Mouse (Mus musculus): Measurements from ENCODE around the gene Rarres2. TPM values are rescaled to one million over a fixed set of nuclear protein-coding genes. Genes with fewer than 3 reads are reported as not detected.
A peak's percentile ranks its signal among the peaks of the same experiment; 100 is the strongest.

Rarres2 gene
- 105 and 109 TPM in 2 replicates for polyA plus RNA-seq (2015; fragmentation: Nextera tagmentation; extraction: Ambion mirVana)

DNA sequence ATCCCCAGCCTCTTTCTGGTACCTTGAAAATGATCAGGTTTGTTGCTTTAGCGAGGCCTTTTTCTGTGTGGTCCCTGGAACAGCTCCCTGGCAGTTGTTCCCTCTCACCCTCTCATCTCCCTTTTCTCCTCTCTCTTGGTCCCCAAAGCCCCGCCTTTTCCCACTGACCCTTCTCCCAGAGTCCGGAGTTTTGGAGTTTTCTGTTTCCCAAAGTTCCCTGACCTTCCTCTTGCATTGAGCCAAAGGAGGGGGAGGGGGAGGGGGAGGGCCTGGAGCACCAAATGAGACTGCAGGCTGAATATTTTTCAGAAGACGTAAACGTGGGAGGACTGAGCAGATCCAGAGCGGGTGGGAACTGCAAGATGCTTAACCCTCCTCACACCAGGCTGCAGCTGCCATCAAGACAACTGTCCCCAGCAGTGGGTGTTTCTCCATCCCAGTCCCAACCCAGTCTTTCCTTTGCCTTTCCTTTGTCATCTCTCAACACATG is at the start of gene Rarres2:
Rarres2 (minus strand) TSS at position 218 of the 490 bp plus-strand sequence.
- no peaks in the 10 kb centered on the region for H3K36me3 ChIP-seq (ENCODE audit: control insufficient read depth, insufficient read depth, low read length)
- WGBS, result 20% methylated on average over 6 of the region's 6 CpGs
- H3K9me3 ChIP-seq (ENCODE audit: control insufficient read depth, low read length), result no peaks in the 10 kb centered on the region
- peak within 1 kb of the TSS; percentile 45 for H3K4me2 ChIP-seq (ENCODE audit: low read depth, low read length)
- no peaks in the 10 kb centered on the region for H3K27me3 ChIP-seq (replicated peaks; ENCODE audit: control insufficient read depth, insufficient read depth, low read length)
- peak within 1 kb of the TSS; percentile 30 for H3K4me3 ChIP-seq (ENCODE audit: low read length)
- peak; percentile 78 for ATAC-seq
- peak within 1 kb of the TSS; percentile 36; the same call in 1 of the 2 replicates for H3K9ac ChIP-seq (ENCODE audit: low read depth, low read length)
- peak within 1 kb of the TSS; percentile 69 for H3K27ac ChIP-seq (ENCODE audit: low read length)
- peaks cover 15% of the 10 kb centered on the region for H3K4me1 ChIP-seq (ENCODE audit: control insufficient read depth, insufficient read depth, low read length)

DNA sequence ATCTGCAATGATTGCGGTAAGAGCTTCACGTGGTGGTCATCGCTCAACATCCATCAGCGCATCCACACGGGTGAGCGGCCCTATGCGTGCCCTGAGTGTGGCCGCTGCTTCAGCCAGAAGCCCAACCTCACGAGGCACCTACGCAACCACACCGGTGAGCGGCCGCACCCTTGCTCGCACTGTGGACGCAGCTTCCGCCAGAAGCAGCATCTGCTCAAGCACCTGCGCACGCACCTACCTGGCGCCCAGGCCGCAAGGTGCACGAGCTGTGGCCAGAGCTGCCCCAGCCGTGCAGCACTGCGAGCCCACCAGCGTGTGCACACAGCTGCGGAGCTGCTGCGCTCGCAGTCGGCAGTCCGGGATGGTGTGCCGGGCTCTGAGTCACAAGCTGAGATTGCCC is 47.4 kb upstream of the Rarres2 start:
- Histone ChIP-seq H3K27me3 (replicated peaks; ENCODE audit: control insufficient read depth, insufficient read depth, low read length) (no peaks in the 10 kb centered on the region), H3K27ac (ENCODE audit: low read length) (no peak overlapping the region), H3K9me3 (ENCODE audit: control insufficient read depth, low read length) (no peaks in the 10 kb centered on the region), H3K4me3 (ENCODE audit: low read length) (no peak overlapping the region), H3K36me3 (ENCODE audit: control insufficient read depth, insufficient read depth, low read length) (peaks cover 16% of the 10 kb centered on the region), H3K4me1 (ENCODE audit: control insufficient read depth, insufficient read depth, low read length) (no peaks in the 10 kb centered on the region), H3K4me2 (ENCODE audit: low read depth, low read length) (no peak overlapping the region), H3K9ac (ENCODE audit: low read depth, low read length) (no peak overlapping the region)
- WGBS, result 93% methylated on average over 30 of the region's 30 CpGs
- no peak for ATAC-seq

DNA sequence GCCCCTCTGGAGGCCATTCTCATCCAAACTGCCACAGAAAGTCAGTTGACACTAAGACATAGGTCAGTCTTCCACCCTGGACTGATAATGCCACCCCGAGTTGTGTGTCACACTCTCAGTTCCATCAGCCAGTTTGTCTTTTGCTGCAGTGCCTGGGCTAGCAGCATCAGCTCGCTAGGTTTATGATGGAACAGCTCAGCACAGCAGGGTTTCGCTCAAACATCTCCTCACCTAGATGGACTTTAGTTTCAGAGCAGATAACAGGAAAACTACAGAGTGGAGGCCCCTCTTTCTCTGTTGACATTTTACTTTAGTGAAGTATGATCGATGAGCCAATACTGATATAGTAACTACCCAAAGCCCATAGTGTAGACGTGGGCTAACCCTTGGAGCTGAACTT is 42.2 kb upstream of the Rarres2 start:
- 67% methylated on average over 5 of the region's 5 CpGs for WGBS
- peak; percentile 79 for ATAC-seq

DNA sequence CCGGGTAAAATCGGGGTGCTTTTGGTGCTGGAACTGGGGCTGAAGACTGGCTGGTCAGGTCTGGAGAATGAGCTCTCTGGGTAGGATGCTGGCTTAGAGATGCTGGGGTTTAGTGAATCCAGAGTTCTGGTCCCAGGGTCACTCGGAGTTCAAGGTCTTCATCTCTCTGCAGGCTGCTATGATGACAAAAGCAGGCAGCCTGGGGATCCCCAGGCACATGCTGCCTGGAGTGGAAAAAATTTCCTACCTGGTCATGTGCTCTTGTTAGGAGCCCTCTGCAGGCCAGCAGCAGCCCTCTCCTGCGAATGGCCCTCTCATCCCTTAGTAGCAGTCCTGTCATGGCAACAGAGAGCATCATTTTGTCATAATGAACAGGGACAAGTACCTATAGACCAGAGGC is 40.9 kb upstream of the Rarres2 start:
- Histone ChIP-seq H3K27me3 (replicated peaks; ENCODE audit: control insufficient read depth, insufficient read depth, low read length) (no peaks in the 10 kb centered on the region), H3K4me1 (ENCODE audit: control insufficient read depth, insufficient read depth, low read length) (peaks cover 5% of the 10 kb centered on the region; the same call in 1 of the 2 replicates), H3K9ac (ENCODE audit: low read depth, low read length) (no peak overlapping the region), H3K27ac (ENCODE audit: low read length) (no peak overlapping the region), H3K4me2 (ENCODE audit: low read depth, low read length) (no peak overlapping the region), H3K36me3 (ENCODE audit: control insufficient read depth, insufficient read depth, low read length) (peaks cover 4% of the 10 kb centered on the region; the same call in 1 of the 2 replicates), H3K9me3 (ENCODE audit: control insufficient read depth, low read length) (no peaks in the 10 kb centered on the region; the same call in 1 of the 2 replicates), H3K4me3 (ENCODE audit: low read length) (no peak overlapping the region)
- 95% methylated on average over 4 of the region's 4 CpGs for WGBS
- no peak for ATAC-seq

More for the DNA sequence above, 42.2 kb upstream of the Rarres2 start:
- no peak overlapping the region for H3K9ac ChIP-seq (ENCODE audit: low read depth, low read length)
- H3K27me3 ChIP-seq (replicated peaks; ENCODE audit: control insufficient read depth, insufficient read depth, low read length), result no peaks in the 10 kb centered on the region
- H3K4me1 ChIP-seq (ENCODE audit: control insufficient read depth, insufficient read depth, low read length), result peaks cover 5% of the 10 kb centered on the region; the same call in 1 of the 2 replicates
- H3K36me3 ChIP-seq (ENCODE audit: control insufficient read depth, insufficient read depth, low read length), result peaks cover 10% of the 10 kb centered on the region
- no peak overlapping the region for H3K4me3 ChIP-seq (ENCODE audit: low read length)
- H3K9me3 ChIP-seq (ENCODE audit: control insufficient read depth, low read length), result no peaks in the 10 kb centered on the region; the same call in 1 of the 2 replicates
- no peak overlapping the region for H3K4me2 ChIP-seq (ENCODE audit: low read depth, low read length)
- H3K27ac ChIP-seq (ENCODE audit: low read length), result no peak overlapping the region

DNA sequence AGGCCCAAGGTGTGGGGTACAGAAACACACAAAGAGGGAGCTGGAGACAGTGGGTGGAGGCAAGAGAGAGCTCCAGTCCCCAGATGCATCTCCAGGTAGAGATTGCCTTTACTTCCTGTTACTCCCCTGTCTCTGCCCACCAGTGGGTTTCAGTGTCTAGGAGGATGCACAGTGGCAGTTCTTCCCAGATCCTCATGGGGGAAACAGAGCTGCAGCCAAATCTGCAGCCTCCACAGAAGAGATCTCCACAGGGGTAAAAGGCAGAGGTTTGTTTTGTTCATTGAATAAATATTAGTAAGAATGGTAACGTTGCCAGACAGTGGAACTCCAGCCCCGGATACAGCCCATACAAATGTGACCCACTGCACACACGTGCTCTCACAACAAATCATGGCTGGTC is 38.1 kb upstream of the Rarres2 start:
- no peak for ATAC-seq
- Histone ChIP-seq H3K4me1 (ENCODE audit: control insufficient read depth, insufficient read depth, low read length) (peaks cover 5% of the 10 kb centered on the region; the same call in 1 of the 2 replicates), H3K4me3 (ENCODE audit: low read length) (no peak overlapping the region), H3K36me3 (ENCODE audit: control insufficient read depth, insufficient read depth, low read length) (peaks cover 4% of the 10 kb centered on the region; the same call in 1 of the 2 replicates), H3K27ac (ENCODE audit: low read length) (no peak overlapping the region), H3K4me2 (ENCODE audit: low read depth, low read length) (no peak overlapping the region), H3K9me3 (ENCODE audit: control insufficient read depth, low read length) (no peaks in the 10 kb centered on the region; the same call in 1 of the 2 replicates), H3K9ac (ENCODE audit: low read depth, low read length) (no peak overlapping the region), H3K27me3 (replicated peaks; ENCODE audit: control insufficient read depth, insufficient read depth, low read length) (no peaks in the 10 kb centered on the region)
- WGBS, result 49% methylated on average over 3 of the region's 3 CpGs

DNA sequence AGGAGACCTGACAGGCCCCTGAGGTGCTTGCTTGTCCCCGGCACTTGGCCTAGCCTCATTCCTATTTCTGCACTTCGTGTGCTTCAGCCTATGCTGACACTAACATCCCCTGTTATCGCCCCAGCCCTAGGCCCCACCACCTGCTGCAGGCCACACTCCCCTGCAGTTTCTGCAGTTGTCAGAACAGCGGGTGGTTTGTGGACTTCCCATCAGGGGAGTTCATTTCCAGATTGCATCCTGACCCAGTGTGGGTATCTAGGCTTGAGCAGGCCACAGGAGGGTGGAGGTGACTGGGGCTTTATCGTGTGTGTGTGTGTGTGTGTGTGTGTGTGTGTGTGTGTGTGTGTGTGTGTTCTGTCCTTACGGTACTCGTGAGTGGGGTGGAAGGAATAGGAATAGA is 36.9 kb upstream of the Rarres2 start:
- ATAC-seq, result no peak
- Histone ChIP-seq H3K4me3 (ENCODE audit: low read length) (no peak overlapping the region), H3K4me2 (ENCODE audit: low read depth, low read length) (no peak overlapping the region), H3K9me3 (ENCODE audit: control insufficient read depth, low read length) (no peaks in the 10 kb centered on the region; the same call in 1 of the 2 replicates), H3K4me1 (ENCODE audit: control insufficient read depth, insufficient read depth, low read length) (peaks cover 5% of the 10 kb centered on the region; the same call in 1 of the 2 replicates), H3K36me3 (ENCODE audit: control insufficient read depth, insufficient read depth, low read length) (peaks cover 4% of the 10 kb centered on the region; the same call in 1 of the 2 replicates), H3K27me3 (replicated peaks; ENCODE audit: control insufficient read depth, insufficient read depth, low read length) (no peaks in the 10 kb centered on the region), H3K9ac (ENCODE audit: low read depth, low read length) (no peak overlapping the region), H3K27ac (ENCODE audit: low read length) (no peak overlapping the region)
- WGBS, result 71% methylated on average over 7 of the region's 7 CpGs

DNA sequence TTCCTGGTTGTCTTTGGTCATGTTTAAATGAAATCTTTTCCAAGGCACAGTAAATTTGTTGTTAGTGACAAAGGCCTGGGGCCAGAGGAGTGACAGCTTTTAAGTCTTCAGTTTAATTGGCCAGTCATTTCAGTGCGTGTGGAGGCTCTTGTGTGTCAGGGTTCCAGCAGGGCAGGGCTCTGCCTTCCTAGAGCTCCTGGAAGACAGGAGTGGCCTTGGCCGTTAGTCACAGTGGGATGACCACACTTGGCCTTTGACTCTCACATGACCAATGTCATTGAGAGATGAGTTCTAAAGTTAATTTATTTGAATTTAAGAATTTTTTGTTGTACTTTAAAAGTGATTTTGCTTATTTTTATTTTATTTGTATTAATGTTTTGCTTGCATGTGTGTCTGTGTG is 35.5 kb upstream of the Rarres2 start:
- H3K9me3 ChIP-seq (ENCODE audit: control insufficient read depth, low read length), result no peaks in the 10 kb centered on the region
- no peaks in the 10 kb centered on the region for H3K27me3 ChIP-seq (replicated peaks; ENCODE audit: control insufficient read depth, insufficient read depth, low read length)
- H3K27ac ChIP-seq (ENCODE audit: low read length), result no peak overlapping the region
- H3K4me3 ChIP-seq (ENCODE audit: low read length), result no peak overlapping the region
- no peak for ATAC-seq
- H3K9ac ChIP-seq (ENCODE audit: low read depth, low read length), result no peak overlapping the region
- H3K36me3 ChIP-seq (ENCODE audit: control insufficient read depth, insufficient read depth, low read length), result no peaks in the 10 kb centered on the region
- WGBS, result 69% methylated on average over 2 of the region's 2 CpGs
- H3K4me2 ChIP-seq (ENCODE audit: low read depth, low read length), result no peak overlapping the region
- H3K4me1 ChIP-seq (ENCODE audit: control insufficient read depth, insufficient read depth, low read length), result peaks cover 5% of the 10 kb centered on the region; the same call in 1 of the 2 replicates

DNA sequence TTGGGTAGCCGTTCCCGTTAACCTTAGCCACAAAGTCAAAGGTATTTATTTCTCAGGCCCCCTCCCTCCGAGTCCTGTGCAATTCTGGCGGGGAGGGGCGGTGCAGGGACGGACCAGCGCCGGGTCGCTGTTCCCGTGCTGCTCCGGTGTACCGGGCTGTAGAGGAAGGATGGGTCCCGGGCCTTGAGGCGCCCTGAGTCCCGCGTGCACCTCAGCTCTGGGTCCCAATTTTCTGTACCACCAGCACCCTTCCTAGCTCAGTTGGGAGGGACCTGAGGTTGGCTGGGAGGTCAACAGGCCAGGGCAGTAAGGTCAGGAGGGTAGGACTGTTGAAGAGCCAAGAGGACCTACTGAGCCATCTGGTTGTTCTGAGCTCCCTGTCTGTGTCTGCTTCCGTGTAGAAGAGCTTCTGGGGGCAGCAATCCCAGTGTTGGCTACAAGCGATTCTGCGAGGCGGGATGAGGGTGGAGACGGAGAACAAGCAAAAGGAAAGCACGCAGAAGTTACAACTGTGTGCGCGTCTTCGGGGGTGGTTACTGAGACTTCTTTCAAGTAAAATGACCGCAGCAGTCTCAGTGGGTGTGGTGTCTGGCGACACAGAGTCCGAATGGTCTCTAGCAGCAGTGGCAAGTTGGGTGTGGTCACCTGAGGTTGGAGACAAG is 29.6 kb upstream of the Rarres2 start:
- peak overlapping the region; percentile 94 for H3K4me2 ChIP-seq (ENCODE audit: low read depth, low read length)
- peak; percentile 83 for ATAC-seq
- H3K9ac ChIP-seq (ENCODE audit: low read depth, low read length), result peak overlapping the region; percentile 82
- H3K27me3 ChIP-seq (replicated peaks; ENCODE audit: control insufficient read depth, insufficient read depth, low read length), result no peaks in the 10 kb centered on the region
- H3K4me1 ChIP-seq (ENCODE audit: control insufficient read depth, insufficient read depth, low read length), result 0 out of 2 replicates have a peak, but pooled peaks cover 11% of the 10 kb centered on the region
- peaks cover 7% of the 10 kb centered on the region for H3K9me3 ChIP-seq (ENCODE audit: control insufficient read depth, low read length)
- WGBS, result 1% methylated on average over 28 of the region's 28 CpGs
- H3K4me3 ChIP-seq (ENCODE audit: low read length), result peak overlapping the region; percentile 88
- peak overlapping the region; percentile 77 for H3K27ac ChIP-seq (ENCODE audit: low read length)
- peaks cover 21% of the 10 kb centered on the region for H3K36me3 ChIP-seq (ENCODE audit: control insufficient read depth, insufficient read depth, low read length)

DNA sequence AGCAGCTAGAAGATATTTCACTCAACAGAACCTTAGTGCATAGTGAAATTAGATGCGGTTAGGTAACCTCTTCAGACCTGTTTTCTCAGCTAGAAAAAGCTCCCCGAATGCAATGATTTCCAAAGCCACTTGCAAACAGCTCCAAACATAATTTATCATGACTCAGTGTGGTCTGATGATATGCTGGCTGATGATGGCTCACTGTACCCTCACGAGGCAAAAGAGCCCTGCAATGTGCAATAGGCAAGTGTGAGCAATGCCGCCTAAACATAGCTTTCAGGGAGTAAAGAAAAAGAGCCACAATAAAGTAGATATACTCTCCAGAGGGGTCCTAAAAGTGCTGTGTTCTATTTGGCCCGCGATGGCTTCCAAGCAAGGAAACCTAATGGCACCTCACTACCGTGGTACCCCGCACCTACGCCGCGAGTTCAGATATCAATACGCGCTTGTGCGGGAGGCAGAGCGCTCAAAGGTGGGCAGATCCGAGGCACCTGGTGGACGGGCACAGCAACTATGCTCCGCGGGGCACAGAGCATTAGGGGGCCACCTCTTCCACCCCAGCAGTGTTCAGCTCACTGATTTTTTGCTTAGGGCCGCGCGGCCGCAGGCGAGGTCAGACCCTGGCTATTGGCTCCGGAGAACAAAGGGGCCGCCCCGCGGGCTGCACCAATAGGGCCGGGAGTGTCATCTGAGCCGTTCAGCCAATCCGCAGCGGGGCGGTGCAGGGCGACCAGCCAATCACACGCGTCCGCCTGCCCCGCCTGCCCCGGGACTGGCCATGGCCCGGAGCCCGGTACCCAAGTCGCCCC is 28.9 kb upstream of the Rarres2 start, which contains the start of gene Zfp775:
Zfp775 (plus strand) TSS at position 793 of the 809 bp plus-strand sequence.
- H3K4me3 ChIP-seq (ENCODE audit: low read length), result peak within 1 kb of the TSS; percentile 88
- H3K36me3 ChIP-seq (ENCODE audit: control insufficient read depth, insufficient read depth, low read length), result peaks cover 28% of the 10 kb centered on the region
- 0 out of 2 replicates have a peak, but pooled peaks cover 11% of the 10 kb centered on the region for H3K4me1 ChIP-seq (ENCODE audit: control insufficient read depth, insufficient read depth, low read length)
- H3K27me3 ChIP-seq (replicated peaks; ENCODE audit: control insufficient read depth, insufficient read depth, low read length), result no peaks in the 10 kb centered on the region
- H3K9ac ChIP-seq (ENCODE audit: low read depth, low read length), result peak within 1 kb of the TSS; percentile 82
- WGBS, result 4% methylated on average over 42 of the region's 42 CpGs
- ATAC-seq, result peak; percentile 100
- H3K9me3 ChIP-seq (ENCODE audit: control insufficient read depth, low read length), result peaks cover 14% of the 10 kb centered on the region
- H3K27ac ChIP-seq (ENCODE audit: low read length), result peak within 1 kb of the TSS; percentile 77
- peak within 1 kb of the TSS; percentile 94 for H3K4me2 ChIP-seq (ENCODE audit: low read depth, low read length)

All from intestine, embryonic 16.5 days (tissue).